Mouse (Mus musculus): ENCODE measurements around the gene Ascl5.

DNA sequence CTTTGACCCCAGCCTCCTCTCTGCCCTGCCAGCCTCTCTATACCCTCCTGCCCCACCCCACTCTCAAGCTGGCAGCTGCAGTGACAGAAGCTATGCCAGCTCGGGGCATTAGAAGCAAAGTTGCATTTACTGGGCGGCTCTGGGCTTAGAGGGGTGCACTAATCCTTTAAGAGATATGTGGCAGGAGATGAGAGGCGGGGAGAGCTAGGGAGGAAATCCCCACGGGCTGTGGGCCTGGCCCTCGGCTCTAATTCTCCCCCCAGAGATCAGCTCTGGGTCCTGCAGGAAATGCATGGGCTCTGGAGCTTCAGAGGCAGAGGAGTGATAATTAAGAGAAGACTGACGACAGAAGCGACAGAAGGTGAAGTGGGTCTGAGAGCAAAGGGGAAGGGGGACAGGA lies 17.6 kb upstream of the Ascl5 start:
- TF ChIP-seq CTCF (IDR thresholded peaks at IDR 0.05; ENCODE audit: control insufficient read depth, insufficient read depth, low read length) (no peak), POLR2A (IDR thresholded peaks at IDR 0.05; ENCODE audit: borderline replicate concordance, control insufficient read depth, low read depth, low read length) (no peak)
